Mouse (Mus musculus) mammary gland, adult 2 months (tissue): ENCODE data around the gene Chrna1. TPM values are rescaled to one million over a fixed set of nuclear protein-coding genes. Genes with fewer than 3 reads are reported as not detected.

Experiments
- polyA plus RNA-seq: library from polyadenylated mRNA; depleted of rRNA; stranded (reverse); fragments of >200 nt; gene quantifications from 2 replicates; pipeline ENCODE4 v1.2.3, GENCODE M21; 2012; ENCODE audit warnings: low replicate concordance; rRNA removed

Chrna1 gene
- polyA plus RNA-seq, result 0.07 and 1.6 TPM in 2 replicates

GRCm38 (mm10) chr2:73580166-73580565 is at the start of gene Chrna1:
TSS of gene Chrna1 (minus strand) at chr2:73580338.

DNA sequence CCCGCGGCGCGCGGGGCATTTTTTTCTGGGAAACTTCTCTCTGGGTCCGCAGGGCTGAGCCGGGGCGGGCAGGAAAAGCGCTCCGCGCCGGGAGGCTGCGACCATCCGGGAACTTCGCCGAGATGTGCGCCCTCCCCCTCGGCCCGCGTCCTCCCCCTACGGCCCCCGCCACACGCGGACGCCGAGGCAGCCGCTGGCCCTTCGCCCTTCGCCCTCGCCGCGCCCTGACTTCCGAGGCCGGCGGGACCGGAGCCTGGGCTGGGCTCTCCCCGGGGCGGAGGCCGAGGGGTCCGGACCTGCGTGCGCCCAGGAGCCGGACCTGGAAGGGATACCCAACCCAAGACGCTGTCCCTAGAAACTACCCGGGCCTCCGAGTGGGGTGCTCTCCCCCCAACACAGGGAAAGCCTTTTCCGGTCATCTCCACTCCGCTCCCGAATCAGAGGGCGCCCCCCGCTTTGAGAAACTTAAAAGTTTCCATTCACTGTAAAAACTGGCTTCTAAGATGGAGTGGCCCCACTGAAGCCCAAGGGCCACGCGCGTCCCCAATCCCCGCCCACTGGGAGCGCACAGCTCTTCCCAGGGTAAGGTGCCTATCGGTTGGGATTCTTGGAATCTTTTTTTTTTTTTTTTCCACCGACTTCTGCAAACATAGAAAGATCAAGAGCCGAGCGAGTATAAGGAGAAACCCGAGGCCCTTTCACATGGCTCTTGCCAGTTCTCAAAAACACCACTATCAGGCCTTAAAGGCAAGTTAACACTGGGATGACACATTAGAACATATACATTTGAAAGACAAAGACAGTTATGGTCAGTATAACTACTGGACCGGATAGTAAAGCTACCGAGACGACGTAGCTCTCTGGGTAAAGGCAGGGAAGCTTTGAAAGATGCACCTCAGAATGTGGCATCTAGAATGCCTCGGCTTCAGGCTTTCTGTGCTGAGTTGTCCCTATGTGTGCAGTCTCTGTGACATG is 50.5 kb downstream of the Chrna1 start, which contains the start of gene Wipf1:
Gene Wipf1, minus strand, starts transcription at position 379 of the 975 bp plus-strand sequence.

Other genes with a start within 250 kb of the Chrna1 start
- gene Gpr155, start 193.8 kb downstream of the Chrna1 start, polyA plus RNA-seq, result 6.3 and 11.9 TPM in 2 replicates
- gene Wipf1, start 50.6 kb downstream of the Chrna1 start, polyA plus RNA-seq, result 19.7 and 59.6 TPM in 2 replicates
- gene Chn1, start 195.0 kb upstream of the Chrna1 start, polyA plus RNA-seq, result 18.2 and 38.7 TPM in 2 replicates